Mouse (Mus musculus) heart, postnatal 25 days (tissue): Measurements from ENCODE around the gene Gm49339. TPM values are rescaled to one million over a fixed set of nuclear protein-coding genes. Genes with fewer than 3 reads are reported as not detected.
"Not testable (repeated sequence)": the region's sequence is repeated elsewhere in the genome, so short reads cannot be mapped to it uniquely, and the experiment has no call there.

Experiments used
- DNase-seq: peaks from one replicate; pipeline ENCODE4 v3.0.0; 2022; ENCODE audit warnings: low spot score
- intact Hi-C: fragments of 180-260 bp; cut with DNase I; formaldehyde crosslinking; loops from one replicate; pipeline ENCODE4 v1.15.1; 2025
- total RNA-seq, 2 experiments: library from RNA; stranded (reverse); gene quantifications; 2 replicates each; pipeline ENCODE4 v1.2.3; 2021

The Gm49339 gene
- under 1 TPM in 1 of 2 experiments, not detected in 1; 0.99 TPM for total RNA-seq

- intact Hi-C loops, DNase-seq: not testable (repeated sequence)
These were observed at the start of gene Gm49339, which contains the start of gene Lilr4b for GRCm38 (mm10) chr10:51480397-51480796. Gene Gm49339, plus strand, starts transcription at chr10:51480612. Gene Lilr4b, plus strand, starts transcription at chr10:51480632.

- intact Hi-C loops: no loop called here
- no peak for DNase-seq
These were observed 47.5 kb upstream of the Gm49339 start for GRCm38 (mm10) chr10:51432940-51433339.

- no peak for DNase-seq
- intact Hi-C loops: no loop called here
These were observed 44.7 kb upstream of the Gm49339 start for GRCm38 (mm10) chr10:51435684-51436083.

GRCm38 (mm10) chr10:51451610-51452009, 28.8 kb upstream of the Gm49339 start:
- intact Hi-C loops: no loop called here
- no peak for DNase-seq

GRCm38 (mm10) chr10:51453616-51454298, 26.7 kb upstream of the Gm49339 start:
- intact Hi-C loops: no loop called here
- no peak for DNase-seq

GRCm38 (mm10) chr10:51454365-51454764, 26.0 kb upstream of the Gm49339 start:
- intact Hi-C loops: no loop called here
- DNase-seq: no peak

- intact Hi-C loops: no loop called here
- DNase-seq: no peak
These were observed 24.6 kb upstream of the Gm49339 start for GRCm38 (mm10) chr10:51455762-51456161.

GRCm38 (mm10) chr10:51456369-51456768, 24.0 kb upstream of the Gm49339 start:
- no peak for DNase-seq
- intact Hi-C loops: no loop called here

- intact Hi-C loops, DNase-seq: not testable (repeated sequence)
These were observed 16.6 kb upstream of the Gm49339 start for GRCm38 (mm10) chr10:51463800-51464199.

GRCm38 (mm10) chr10:51490691-51491090, 10.3 kb downstream of the Gm49339 start, which contains the start of gene Lilrb4a:
Gene Lilrb4a, plus strand, starts transcription at chr10:51490956.
- DNase-seq, intact Hi-C loops: not testable (repeated sequence)

GRCm38 (mm10) chr10:51520021-51520420, 39.6 kb downstream of the Gm49339 start:
- intact Hi-C loops: no loop called here

GRCm38 (mm10) chr10:51521453-51521852, 41.0 kb downstream of the Gm49339 start:
- intact Hi-C loops: no loop called here
- DNase-seq: no peak

More at GRCm38 (mm10) chr10:51520021-51520420, 39.6 kb downstream of the Gm49339 start:
- no peak for DNase-seq

- intact Hi-C loops: no loop called here
- DNase-seq: no peak
These were observed 45.7 kb downstream of the Gm49339 start for GRCm38 (mm10) chr10:51526090-51526489.

- intact Hi-C loops: no loop called here
- no peak for DNase-seq
These were observed 46.2 kb downstream of the Gm49339 start for GRCm38 (mm10) chr10:51526633-51527032.

GRCm38 (mm10) chr10:51528840-51529434, 48.5 kb downstream of the Gm49339 start:
- DNase-seq: no peak

GRCm38 (mm10) chr10:51529497-51529896, 49.1 kb downstream of the Gm49339 start:
- no peak for DNase-seq
- intact Hi-C loops: no loop called here

More at GRCm38 (mm10) chr10:51528840-51529434, 48.5 kb downstream of the Gm49339 start:
- intact Hi-C loops: no loop called here

GRCm38 (mm10) chr10:51530813-51531212, 50.4 kb downstream of the Gm49339 start:
- no peak for DNase-seq
- intact Hi-C loops: no loop called here
